Mouse (Mus musculus) cerebellum, adult 2 months (tissue): ENCODE results near the gene Osbpl10.

Experiments used
- CTCF ChIP-seq: fragments of 200-500 bp; IDR thresholded peaks from 2 replicates; pipeline ENCODE4 v1.5.1; 2011; ENCODE audit warnings: low read depth, mild to moderate bottlenecking, control low read depth, low read length, moderate library complexity, borderline replicate concordance; ENCODE audit not compliant: insufficient read depth
- POLR2A ChIP-seq: fragments of 200-500 bp; IDR thresholded peaks from 2 replicates; pipeline ENCODE4 v1.6.1; 2011; ENCODE audit warnings: low read length, control low read depth, borderline replicate concordance; ENCODE audit not compliant: insufficient read depth

DNA sequence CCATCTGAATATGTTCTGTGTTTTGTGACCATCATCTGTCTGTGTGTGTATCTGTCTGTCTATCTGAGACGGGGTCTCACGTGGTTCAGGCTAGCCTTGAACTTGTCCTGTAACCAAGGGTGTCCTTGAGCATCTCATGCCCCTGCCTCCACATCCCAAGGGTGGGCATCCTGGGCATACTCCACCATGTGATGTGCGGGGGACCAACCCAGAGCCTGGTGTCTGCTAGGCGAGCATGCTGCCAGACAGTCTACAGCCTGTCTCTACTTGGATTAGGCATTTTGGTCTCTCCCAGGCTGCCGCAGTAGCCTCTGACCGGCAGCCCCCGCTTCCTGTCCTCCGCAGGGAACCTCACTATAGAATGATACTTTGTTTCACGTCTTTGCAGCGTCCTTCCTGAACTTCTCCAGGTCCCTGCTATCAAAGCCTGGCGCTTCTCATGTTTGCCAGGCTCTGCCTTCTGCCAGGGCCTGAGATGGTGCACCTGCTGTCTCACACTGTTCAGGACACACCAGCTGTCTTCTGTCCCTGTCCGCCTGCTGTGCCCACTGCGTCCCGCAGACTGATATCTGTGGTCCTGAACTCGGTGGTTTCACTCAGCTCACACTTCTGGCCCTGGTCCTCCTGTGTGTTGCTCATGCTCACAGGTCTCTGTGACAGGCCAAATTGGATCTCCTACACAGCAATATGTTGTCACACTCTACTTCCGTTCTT lies 66.9 kb downstream of the Osbpl10 start:
- no peak for TF ChIP-seq CTCF
- TF ChIP-seq POLR2A: no peak
